Mouse (Mus musculus) adrenal gland, adult (tissue): Measurements from ENCODE around the gene Katnb1.

ENCODE experiments used
- DNase-seq, 2 experiments: peaks; one replicate each; pipeline ENCODE4 v3.0.0; 2022 to 2023; ENCODE audit warnings: low spot score in 1 of 2; ENCODE audit not compliant: inconsistent age in 2 of 2

Gene Katnb1

GRCm38 (mm10) chr8:95080381-95081341, at the start of gene Katnb1:
Gene Katnb1 (plus strand): TSS chr8:95081186.
- peak; percentile 99 for DNase-seq

GRCm38 (mm10) chr8:95037106-95037925, 43.7 kb upstream of the Katnb1 start:
- peak in 1 of 2 experiments; percentile 46 for DNase-seq

- DNase-seq = no peak
Measured at GRCm38 (mm10) chr8:95041883-95042784, 38.9 kb upstream of the Katnb1 start.

GRCm38 (mm10) chr8:95044811-95045210, 36.2 kb upstream of the Katnb1 start:
- no peak for DNase-seq

- DNase-seq = no peak
Measured at GRCm38 (mm10) chr8:95046982-95047381, 34.0 kb upstream of the Katnb1 start.

- no peak for DNase-seq
Measured at GRCm38 (mm10) chr8:95047884-95048680, 32.9 kb upstream of the Katnb1 start.

GRCm38 (mm10) chr8:95049636-95050035, 31.4 kb upstream of the Katnb1 start:
- no peak for DNase-seq

- DNase-seq = no peak
Measured at GRCm38 (mm10) chr8:95054438-95054837, 26.5 kb upstream of the Katnb1 start.

- DNase-seq = peak in 1 of 2 experiments; percentile 45
Measured at GRCm38 (mm10) chr8:95054927-95055510, 26.0 kb upstream of the Katnb1 start, which contains the start of gene Drc7. Gene Drc7 (plus strand): TSS chr8:95055103.

GRCm38 (mm10) chr8:95056414-95056813, 24.6 kb upstream of the Katnb1 start:
- DNase-seq = no peak

- no peak for DNase-seq
Measured at GRCm38 (mm10) chr8:95058661-95059060, 22.3 kb upstream of the Katnb1 start.

- DNase-seq = no peak
Measured at GRCm38 (mm10) chr8:95059812-95060533, 21.0 kb upstream of the Katnb1 start.

- no peak for DNase-seq
Measured at GRCm38 (mm10) chr8:95064531-95064930, 16.5 kb upstream of the Katnb1 start.

GRCm38 (mm10) chr8:95067582-95067981, 13.4 kb upstream of the Katnb1 start:
- peak; percentile 61 to 85 for DNase-seq

- no peak for DNase-seq
Measured at GRCm38 (mm10) chr8:95075504-95075903, 5.5 kb upstream of the Katnb1 start.

- peak in 1 of 2 experiments; percentile 66 for DNase-seq
Measured at GRCm38 (mm10) chr8:95076151-95076550, 4.8 kb upstream of the Katnb1 start.

GRCm38 (mm10) chr8:95078055-95078454, 2.9 kb upstream of the Katnb1 start:
- DNase-seq = no peak

- DNase-seq = peak in 1 of 2 experiments; percentile 27
Measured at GRCm38 (mm10) chr8:95079305-95079704, 1.7 kb upstream of the Katnb1 start.

GRCm38 (mm10) chr8:95081650-95082049, 664 bp downstream of the Katnb1 start:
- DNase-seq = peak in 1 of 2 experiments; percentile 47
